Mouse (Mus musculus): ENCODE results near the gene Arhgef39. TPM values are rescaled to one million over a fixed set of nuclear protein-coding genes. Genes with fewer than 3 reads are reported as not detected.

Arhgef39 gene
- polyA plus RNA-seq, 1 experiment from 2014 or later: 51.8 TPM

GRCm38 (mm10) chr4:43448554-43448953 lies 50.9 kb downstream of the Arhgef39 start:
- no peak overlapping the region for H3K4me3 ChIP-seq (ENCODE audit: low read depth, low read length)
- 85% methylated on average over 3 of the region's 3 CpGs for WGBS
- H3K9ac ChIP-seq: no peak overlapping the region
- no peak for DNase-seq
- no peak overlapping the region for H3K27ac ChIP-seq (ENCODE audit: low read depth)
- H3K4me1 ChIP-seq (ENCODE audit: insufficient read depth): peaks cover 8% of the 10 kb centered on the region
- peaks cover 40% of the 10 kb centered on the region for H3K36me3 ChIP-seq (ENCODE audit: insufficient read depth)
- no peak for TF ChIP-seq CTCF (IDR thresholded peaks at IDR 0.05; ENCODE audit: low read depth)
- peaks cover 16% of the 10 kb centered on the region for H3K27me3 ChIP-seq (ENCODE audit: insufficient read depth, low read length)
- no peaks in the 10 kb centered on the region for H3K9me3 ChIP-seq (ENCODE audit: low read depth, low read length)
- H3K4me2 ChIP-seq: no peak overlapping the region
- ATAC-seq (ENCODE audit: insufficient read depth): no peak

- Histone ChIP-seq H3K4me1 (ENCODE audit: insufficient read depth) (peaks cover 8% of the 10 kb centered on the region), H3K36me3 (ENCODE audit: insufficient read depth) (peaks cover 40% of the 10 kb centered on the region), H3K9ac (no peak overlapping the region), H3K27ac (ENCODE audit: low read depth) (no peak overlapping the region), H3K9me3 (ENCODE audit: low read depth, low read length) (no peaks in the 10 kb centered on the region), H3K4me3 (ENCODE audit: low read depth, low read length) (no peak overlapping the region), H3K4me2 (no peak overlapping the region), H3K27me3 (ENCODE audit: insufficient read depth, low read length) (peaks cover 3% of the 10 kb centered on the region; the same call in 1 of the 2 replicates)
- no peak for TF ChIP-seq CTCF (IDR thresholded peaks at IDR 0.05; ENCODE audit: low read depth)
- ATAC-seq (ENCODE audit: insufficient read depth) (no peak), DNase-seq (no peak)
- 90% methylated on average over 13 of the region's 13 CpGs for whole genome bisulfite sequencing
Observed at GRCm38 (mm10) chr4:43447251-43447650, 52.2 kb downstream of the Arhgef39 start.

Other genes with a start within 250 kb of the Arhgef39 start
- gene Atp8b5, start 232.5 kb downstream of the Arhgef39 start, polyA plus RNA-seq (2014; fragmentation: Nextera tagmentation; extraction: Ambion mirVana): 0.28 and 0.42 TPM in 2 replicates
- gene Rusc2, start 117.7 kb downstream of the Arhgef39 start, polyA plus RNA-seq (2014; fragmentation: Nextera tagmentation; extraction: Ambion mirVana): 5.0 and 5.8 TPM in 2 replicates
- 0.32 and 0.34 TPM in 2 replicates for gene Fam166b, start 70.6 kb downstream of the Arhgef39 start, polyA plus RNA-seq (2014; fragmentation: Nextera tagmentation; extraction: Ambion mirVana)
- 12.6 and 15.9 TPM in 2 replicates for gene Tesk1, start 57.8 kb downstream of the Arhgef39 start, polyA plus RNA-seq (2014; fragmentation: Nextera tagmentation; extraction: Ambion mirVana)
- gene Cd72, start 45.1 kb downstream of the Arhgef39 start, polyA plus RNA-seq (2014; fragmentation: Nextera tagmentation; extraction: Ambion mirVana): 3.2 TPM in 2 replicates
- not detected in 2 replicates for gene Sit1, start 16.0 kb downstream of the Arhgef39 start, polyA plus RNA-seq (2014; fragmentation: Nextera tagmentation; extraction: Ambion mirVana)
- 61.4 and 70.8 TPM in 2 replicates for gene Ccdc107, start 6.8 kb downstream of the Arhgef39 start, polyA plus RNA-seq (2014; fragmentation: Nextera tagmentation; extraction: Ambion mirVana)
- gene Car9, start 7.3 kb upstream of the Arhgef39 start, polyA plus RNA-seq (2014; fragmentation: Nextera tagmentation; extraction: Ambion mirVana): 3.7 and 4.5 TPM in 2 replicates
- 185 and 194 TPM in 2 replicates for gene Tpm2, start 24.1 kb upstream of the Arhgef39 start, polyA plus RNA-seq (2014; fragmentation: Nextera tagmentation; extraction: Ambion mirVana)
- 47.2 and 52.8 TPM in 2 replicates for gene Creb3, start 62.6 kb upstream of the Arhgef39 start, polyA plus RNA-seq (2014; fragmentation: Nextera tagmentation; extraction: Ambion mirVana)
- gene Tln1, start 63.0 kb upstream of the Arhgef39 start, polyA plus RNA-seq (2014; fragmentation: Nextera tagmentation; extraction: Ambion mirVana): 84.9 and 93.8 TPM in 2 replicates
- gene Rgp1, start 79.0 kb upstream of the Arhgef39 start, polyA plus RNA-seq (2014; fragmentation: Nextera tagmentation; extraction: Ambion mirVana): 28.2 and 31.9 TPM in 2 replicates
- 18.6 and 19.3 TPM in 2 replicates for gene Gba2, start 79.2 kb upstream of the Arhgef39 start, polyA plus RNA-seq (2014; fragmentation: Nextera tagmentation; extraction: Ambion mirVana)
- gene Msmp, start 84.8 kb upstream of the Arhgef39 start, polyA plus RNA-seq (2014; fragmentation: Nextera tagmentation; extraction: Ambion mirVana): not detected in 2 replicates
- 11.2 and 13.7 TPM in 2 replicates for gene Npr2, start 132.2 kb upstream of the Arhgef39 start, polyA plus RNA-seq (2014; fragmentation: Nextera tagmentation; extraction: Ambion mirVana)
- 0.68 and 1.6 TPM in 2 replicates for gene Spag8, start 153.9 kb upstream of the Arhgef39 start, polyA plus RNA-seq (2014; fragmentation: Nextera tagmentation; extraction: Ambion mirVana)
- gene Hint2, start 156.8 kb upstream of the Arhgef39 start, polyA plus RNA-seq (2014; fragmentation: Nextera tagmentation; extraction: Ambion mirVana): 84.0 and 97.7 TPM in 2 replicates
- 2.8 and 3.5 TPM in 2 replicates for gene Tmem8b, start 169.3 kb upstream of the Arhgef39 start, polyA plus RNA-seq (2014; fragmentation: Nextera tagmentation; extraction: Ambion mirVana)
- gene Fam221b, start 169.4 kb upstream of the Arhgef39 start, polyA plus RNA-seq (2014; fragmentation: Nextera tagmentation; extraction: Ambion mirVana): 3.2 and 3.4 TPM in 2 replicates
- not detected in 2 replicates for gene Olfr70, start 201.1 kb upstream of the Arhgef39 start, polyA plus RNA-seq (2014; fragmentation: Nextera tagmentation; extraction: Ambion mirVana)
- gene Olfr71, start 210.6 kb upstream of the Arhgef39 start, polyA plus RNA-seq (2014; fragmentation: Nextera tagmentation; extraction: Ambion mirVana): not detected in 2 replicates
- gene Hrct1, start 227.5 kb upstream of the Arhgef39 start, polyA plus RNA-seq (2014; fragmentation: Nextera tagmentation; extraction: Ambion mirVana): 0.58 and 0.93 TPM in 2 replicates
- 0.28 and 0.38 TPM in 2 replicates for gene Spaar, start 230.3 kb upstream of the Arhgef39 start, polyA plus RNA-seq (2014; fragmentation: Nextera tagmentation; extraction: Ambion mirVana)